Mouse (Mus musculus) C2C12 (cell line): ENCODE measurements around the gene Rabif. TPM values are rescaled to one million over a fixed set of nuclear protein-coding genes. Genes with fewer than 3 reads are reported as not detected.
A peak's percentile ranks its signal among the peaks of the same experiment; 100 is the strongest.

Experiments
- H3K27me3 ChIP-seq: one replicate; pipeline ENCODE4 v1.6.1; 2011; ENCODE audit not compliant: control insufficient read depth, insufficient read depth, insufficient read length
- H3K36me3 ChIP-seq: one replicate; pipeline ENCODE4 v1.6.1; 2011; ENCODE audit not compliant: control insufficient read depth, insufficient read depth
- H3K4me3 ChIP-seq: one replicate; pipeline ENCODE4 v1.5.1; 2011; ENCODE audit warnings: mild to moderate bottlenecking, control low read depth; ENCODE audit not compliant: poor library complexity, insufficient read depth, severe bottlenecking
- H3K79me2 ChIP-seq: one replicate; pipeline ENCODE4 v1.6.1; 2011; ENCODE audit not compliant: control insufficient read depth, insufficient read depth
- H3K79me3 ChIP-seq: one replicate; pipeline ENCODE4 v1.6.1; 2011; ENCODE audit warnings: low read depth, control low read depth
- H3ac ChIP-seq: one replicate; pipeline ENCODE3; 2011; ENCODE audit warnings: low read depth; ENCODE audit not compliant: control insufficient read depth, insufficient read length
- CEBPB ChIP-seq: IDR thresholded peaks from one replicate; pipeline ENCODE4 v1.6.1; 2011; ENCODE audit warnings: low read depth, mild to moderate bottlenecking, control low read depth, moderate library complexity
- CTCF ChIP-seq: IDR thresholded peaks from one replicate; pipeline ENCODE4 v1.5.1; 2011; ENCODE audit not compliant: control insufficient read depth, insufficient read depth, insufficient read length
- FOSL1 ChIP-seq: IDR thresholded peaks from one replicate; pipeline ENCODE4 v1.8.0; 2011; ENCODE audit warnings: mild to moderate bottlenecking, low read length; ENCODE audit not compliant: poor library complexity, insufficient read depth, severe bottlenecking
- MAX ChIP-seq: IDR thresholded peaks from one replicate; pipeline ENCODE4 v1.6.1; 2011; ENCODE audit warnings: mild to moderate bottlenecking, control low read depth
- MYOD1 ChIP-seq: IDR thresholded peaks from one replicate; pipeline ENCODE4 v1.6.1; 2011; ENCODE audit warnings: low read depth; ENCODE audit not compliant: control insufficient read depth, insufficient read length
- MYOG ChIP-seq: IDR thresholded peaks from one replicate; pipeline ENCODE4 v1.6.1; 2011; ENCODE audit not compliant: control insufficient read depth, insufficient read length; ENCODE audit errors: extremely low read depth
- USF1 ChIP-seq: IDR thresholded peaks from one replicate; pipeline ENCODE4 v1.6.1; 2011; ENCODE audit warnings: low read depth, mild to moderate bottlenecking, control low read depth, moderate library complexity
- polyA plus RNA-seq: library from polyadenylated mRNA; unstranded; fragments of >200 nt; fragmentation: generic; extraction: Trizol; gene quantifications from one replicate; pipeline ENCODE4 v1.2.1, GENCODE M21; 2012; ENCODE audit warnings: missing spikeins

The Rabif gene
- polyA plus RNA-seq, 1 experiment, result 15.6 TPM

DNA sequence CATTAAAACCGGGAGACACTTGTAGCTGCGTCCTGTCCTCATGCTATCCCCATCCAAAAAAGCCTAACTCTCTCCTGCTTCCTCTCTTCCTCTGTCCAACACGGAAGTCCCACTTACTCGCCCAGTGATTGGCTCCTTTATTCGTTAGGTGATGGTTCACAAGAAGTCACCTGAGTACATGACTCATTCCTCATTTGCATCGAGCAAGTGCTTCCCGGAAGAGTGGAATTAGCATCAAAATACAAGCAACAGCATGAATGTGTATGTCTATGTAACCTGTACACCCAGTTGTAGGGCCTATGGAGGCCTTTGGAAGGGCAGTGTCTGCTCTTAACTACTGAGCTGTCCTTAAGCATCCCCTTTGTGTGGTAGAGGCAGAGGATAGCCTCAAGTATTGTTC lies 2.2 kb upstream of the Rabif start:
- Histone ChIP-seq H3K79me2 (peaks cover 25% of the 10 kb centered on the region), H3K36me3 (peaks cover 39% of the 10 kb centered on the region), H3ac (no peak overlapping the region), H3K4me3 (no peak overlapping the region), H3K79me3 (peaks cover 18% of the 10 kb centered on the region), H3K27me3 (no peaks in the 10 kb centered on the region)
- TF ChIP-seq MYOG, result no peak
- TF ChIP-seq MYOD1, result no peak
- no peak for TF ChIP-seq USF1
- no peak for TF ChIP-seq MAX
- no peak for TF ChIP-seq FOSL1
- no peak for TF ChIP-seq CTCF
- no peak for TF ChIP-seq CEBPB

DNA sequence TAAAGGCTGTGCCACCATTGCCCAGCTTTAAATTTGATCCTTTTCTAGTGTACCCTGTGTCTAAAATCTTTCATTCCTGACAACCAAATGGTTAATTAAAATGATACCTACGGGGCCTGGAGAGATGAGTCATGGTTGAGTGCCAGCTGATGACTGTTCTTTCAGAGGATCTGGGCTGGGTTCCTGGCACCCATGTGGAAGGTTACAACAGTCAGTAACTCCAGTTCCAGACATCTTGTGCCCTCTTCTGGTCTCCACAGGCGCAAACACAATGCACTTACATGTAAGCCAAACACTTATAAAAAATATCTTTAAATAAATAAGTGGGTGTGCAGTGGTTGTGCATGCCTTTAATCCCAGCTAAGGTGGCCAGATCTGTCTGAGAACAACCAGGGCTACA lies 952 bp upstream of the Rabif start:
- Histone ChIP-seq H3K79me2 (peaks cover 37% of the 10 kb centered on the region), H3K27me3 (no peaks in the 10 kb centered on the region), H3K79me3 (peaks cover 23% of the 10 kb centered on the region), H3ac (no peak overlapping the region), H3K4me3 (no peak overlapping the region), H3K36me3 (peaks cover 30% of the 10 kb centered on the region)
- no peak for TF ChIP-seq FOSL1
- no peak for TF ChIP-seq CEBPB
- no peak for TF ChIP-seq MAX
- TF ChIP-seq CTCF, result no peak

DNA sequence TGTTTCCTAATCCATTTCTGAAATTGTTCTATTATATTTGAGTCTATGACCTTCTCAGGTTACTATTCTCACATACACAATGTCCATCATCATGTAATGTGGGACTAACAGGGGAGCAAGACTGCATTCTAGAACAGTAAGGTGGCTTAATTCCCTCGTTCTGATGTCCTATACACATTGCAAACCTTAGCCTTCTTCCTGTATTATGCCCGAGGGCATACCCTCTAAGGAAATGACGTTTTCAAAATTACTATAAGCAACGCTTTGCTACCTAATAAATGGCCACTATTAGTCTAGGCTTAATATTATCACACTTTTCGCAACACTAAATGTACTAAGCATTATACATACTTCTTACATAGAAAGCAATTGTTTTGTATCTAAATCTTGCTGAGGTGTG lies 492 bp upstream of the Rabif start:
- Histone ChIP-seq H3K27me3 (no peaks in the 10 kb centered on the region), H3ac (no peak overlapping the region), H3K79me3 (peaks cover 23% of the 10 kb centered on the region), H3K79me2 (peaks cover 42% of the 10 kb centered on the region), H3K36me3 (peaks cover 25% of the 10 kb centered on the region), H3K4me3 (peak overlapping the region; percentile 76)
- no peak for TF ChIP-seq MYOG
- TF ChIP-seq CTCF, result no peak
- TF ChIP-seq CEBPB, result no peak
- TF ChIP-seq USF1, result no peak
- no peak for TF ChIP-seq FOSL1
- no peak for TF ChIP-seq MYOD1
- no peak for TF ChIP-seq MAX

DNA sequence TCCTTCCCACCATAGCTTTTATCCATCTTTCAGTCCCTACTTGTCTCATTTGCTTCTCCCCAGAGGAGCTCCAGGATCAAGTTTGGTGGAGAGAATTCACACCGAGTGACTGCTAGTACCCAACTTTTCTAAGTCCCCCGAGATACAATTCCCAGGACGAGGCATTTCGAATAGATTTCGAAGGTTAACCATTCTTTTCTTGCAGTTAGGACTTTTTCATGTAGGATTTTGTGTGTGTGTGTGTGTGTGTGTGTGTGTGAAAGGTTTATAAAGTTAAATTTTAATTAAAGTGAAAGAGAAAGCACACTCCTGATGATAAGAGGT lies 730 bp downstream of the Rabif start:
- no peak for TF ChIP-seq MAX
- TF ChIP-seq USF1, result no peak
- TF ChIP-seq FOSL1, result no peak
- TF ChIP-seq MYOG, result no peak
- no peak for TF ChIP-seq CTCF
- TF ChIP-seq CEBPB, result no peak
- no peak for TF ChIP-seq MYOD1
- H3K4me3 ChIP-seq, result peak overlapping the region; percentile 76
- peaks cover 54% of the 10 kb centered on the region for H3K79me2 ChIP-seq
- peak overlapping the region; percentile 95 for H3ac ChIP-seq
- no peaks in the 10 kb centered on the region for H3K27me3 ChIP-seq
- peaks cover 13% of the 10 kb centered on the region for H3K36me3 ChIP-seq
- peaks cover 25% of the 10 kb centered on the region for H3K79me3 ChIP-seq

DNA sequence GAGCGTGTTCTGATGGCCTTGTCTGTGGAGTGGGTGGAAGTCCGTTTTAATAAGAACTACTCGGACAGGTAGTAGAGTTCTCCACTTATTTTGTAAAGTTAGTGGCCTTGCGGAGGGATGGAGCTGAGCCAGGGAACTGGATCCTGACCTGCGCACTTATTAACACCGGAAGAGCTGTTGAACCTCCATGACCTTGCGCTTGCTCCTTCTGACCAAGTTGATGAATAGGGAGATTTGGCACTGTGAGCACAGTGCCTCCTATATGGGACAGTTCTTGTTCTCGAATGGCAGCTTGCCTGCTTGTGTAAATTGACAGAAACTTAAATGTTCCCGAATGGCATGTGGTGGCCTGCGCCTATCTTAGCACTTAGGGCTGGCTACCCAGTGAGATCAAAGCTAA lies 1.5 kb downstream of the Rabif start:
- H3K27me3 ChIP-seq, result no peaks in the 10 kb centered on the region
- no peak overlapping the region for H3ac ChIP-seq
- TF ChIP-seq MYOG, result no peak
- TF ChIP-seq FOSL1, result no peak
- TF ChIP-seq USF1, result no peak
- no peak for TF ChIP-seq CTCF
- TF ChIP-seq MAX, result no peak
- no peak for TF ChIP-seq MYOD1
- no peak for TF ChIP-seq CEBPB
- peaks cover 25% of the 10 kb centered on the region for H3K79me3 ChIP-seq
- H3K36me3 ChIP-seq, result peaks cover 7% of the 10 kb centered on the region
- peaks cover 57% of the 10 kb centered on the region for H3K79me2 ChIP-seq
- no peak overlapping the region for H3K4me3 ChIP-seq

DNA sequence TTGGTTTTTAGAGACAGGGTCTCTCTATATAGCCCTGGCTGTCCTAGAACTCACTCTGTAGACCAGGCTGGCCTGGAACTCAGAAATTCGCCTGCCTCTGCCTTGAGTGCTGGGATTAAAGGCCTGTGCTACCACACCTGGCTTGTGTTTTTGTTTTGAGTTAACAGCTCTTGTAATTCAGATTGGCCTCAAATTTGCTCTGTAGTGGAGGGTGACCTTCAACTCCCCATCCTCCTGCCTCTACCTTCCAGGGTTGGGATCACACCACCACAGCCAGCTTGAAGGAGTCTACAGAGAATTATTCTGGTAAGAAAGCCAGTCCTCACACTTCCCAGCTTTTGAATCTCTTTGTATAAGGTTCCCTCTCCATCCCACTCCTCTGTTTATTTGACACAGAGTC lies 6.5 kb downstream of the Rabif start:
- H3K36me3 ChIP-seq, result peaks cover 8% of the 10 kb centered on the region
- TF ChIP-seq MYOD1 (no peak), FOSL1 (no peak), MAX (no peak), USF1 (no peak), CTCF (no peak), CEBPB (no peak), MYOG (no peak)
- H3K79me2 ChIP-seq, result peaks cover 65% of the 10 kb centered on the region
- no peak overlapping the region for H3ac ChIP-seq
- H3K4me3 ChIP-seq, result no peak overlapping the region
- H3K79me3 ChIP-seq, result peaks cover 24% of the 10 kb centered on the region
- H3K27me3 ChIP-seq, result no peaks in the 10 kb centered on the region
